Mouse (Mus musculus) gastrocnemius, adult 8-10 months (tissue): ENCODE data around the gene Slc7a1. TPM values are rescaled to one million over a fixed set of nuclear protein-coding genes. Genes with fewer than 3 reads are reported as not detected.

Experiments
- DNase-seq, 2 experiments: peaks; one replicate each; pipeline ENCODE4 v3.0.0; 2022; ENCODE audit warnings: low spot score in 2 of 2
- total RNA-seq, 4 experiments: library from RNA; stranded (reverse); gene quantifications; 2 replicates each; pipeline ENCODE4 v1.2.4; 2022

The Slc7a1 gene
- total RNA-seq, 4 experiments from 2014 or later: 1.5 to 3.5 (median 1.9) TPM

DNA sequence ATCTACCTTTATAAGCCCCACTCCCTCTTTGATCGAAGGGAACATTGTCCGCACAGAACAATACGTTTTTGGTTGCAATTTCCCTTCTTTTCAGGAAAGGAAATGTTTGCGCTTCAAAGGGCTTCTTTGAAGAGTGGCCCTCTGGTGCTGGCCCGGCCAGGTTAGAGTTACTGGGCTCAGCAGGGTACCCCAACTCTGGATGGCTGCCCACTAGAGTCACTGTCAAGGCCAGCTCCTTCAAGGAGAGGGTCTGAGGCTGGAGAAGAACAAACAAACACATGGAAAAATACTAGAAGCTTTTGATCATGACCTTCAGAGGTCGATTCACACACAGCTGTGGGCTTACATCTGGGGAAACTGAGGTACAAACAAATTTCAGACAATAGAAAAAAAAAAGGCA lies 6.9 kb downstream of the Slc7a1 start:
- DNase-seq: no peak

DNA sequence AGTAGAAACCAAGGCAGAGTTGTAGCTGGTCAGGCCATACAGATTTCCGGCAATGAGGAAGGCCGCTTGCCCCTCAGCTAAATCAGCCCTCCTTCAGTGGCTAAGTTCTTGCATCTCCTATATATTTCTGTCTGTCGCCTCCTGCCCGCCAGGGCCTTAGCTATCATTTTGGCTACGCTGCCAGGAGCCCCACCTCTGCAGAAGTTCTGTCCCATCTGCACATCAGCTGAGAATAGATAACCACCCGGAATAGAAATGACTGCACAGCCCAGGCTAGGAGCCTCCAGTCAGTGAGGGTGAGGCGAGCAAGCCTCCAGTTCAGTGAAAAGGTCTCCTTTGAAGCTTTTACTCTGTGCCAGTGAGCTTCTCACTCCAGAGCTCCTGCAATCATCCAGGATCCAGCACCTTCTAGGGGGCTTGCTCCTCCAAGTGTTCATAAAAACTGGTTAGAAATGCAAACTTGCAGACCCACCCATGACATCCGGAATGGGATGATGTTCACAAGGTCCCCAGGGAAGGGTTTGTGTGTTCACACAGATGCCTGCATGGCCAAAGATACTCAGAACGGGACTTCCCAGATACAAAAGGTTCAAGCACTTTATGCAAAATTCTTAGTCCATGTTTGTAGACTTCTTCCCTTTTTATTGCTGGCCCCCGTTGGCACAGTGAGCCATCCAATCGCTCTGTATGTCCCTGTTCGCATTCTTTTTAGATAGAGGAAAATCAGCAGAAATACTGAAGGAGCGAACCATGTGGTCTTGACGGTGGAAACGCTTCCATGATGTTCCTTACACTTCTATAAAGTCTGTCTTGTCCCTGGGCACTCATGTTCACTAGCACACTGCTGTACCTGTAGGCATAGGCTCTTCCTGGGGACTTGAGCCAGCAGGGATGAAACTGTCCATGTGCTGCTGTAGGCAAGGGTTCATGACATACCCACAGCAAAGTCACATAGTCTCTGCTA lies 10.4 kb downstream of the Slc7a1 start:
- DNase-seq: no peak

DNA sequence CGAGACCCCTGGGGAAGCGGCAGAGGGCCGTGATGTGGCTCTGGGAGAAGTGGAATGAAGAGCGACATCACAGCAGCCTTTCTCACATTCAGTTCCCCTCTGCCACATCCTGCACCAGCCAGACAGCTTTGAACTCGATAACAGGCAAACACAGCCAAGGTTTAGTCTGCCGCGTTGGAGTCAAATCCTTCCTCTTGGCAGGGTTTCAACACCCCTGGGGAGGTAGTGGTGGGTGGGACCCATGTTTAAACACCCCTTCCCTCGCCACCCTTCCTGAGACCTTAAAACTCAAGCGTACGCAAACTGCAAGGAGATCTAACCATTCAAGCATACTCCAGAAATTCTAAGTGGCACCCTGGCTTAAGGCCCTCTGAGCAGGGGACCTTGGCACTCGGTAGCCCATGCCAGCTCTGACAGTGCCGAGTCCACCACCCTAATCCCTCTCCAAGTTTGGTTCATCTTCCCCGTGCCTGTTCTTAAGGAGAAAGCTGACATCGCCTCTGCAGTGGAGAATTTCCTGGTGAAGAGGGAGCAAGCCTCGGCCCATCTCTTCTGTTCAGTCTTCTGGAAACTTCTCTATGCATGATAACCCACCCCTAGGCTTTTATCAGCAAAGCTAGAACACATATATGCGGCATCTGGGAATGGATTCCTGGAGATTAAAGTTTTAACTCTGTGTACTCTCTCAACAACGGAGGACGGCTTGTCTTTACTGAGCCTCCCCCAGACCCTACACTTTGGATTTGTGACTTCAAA lies 11.3 kb downstream of the Slc7a1 start:
- DNase-seq: no peak

DNA sequence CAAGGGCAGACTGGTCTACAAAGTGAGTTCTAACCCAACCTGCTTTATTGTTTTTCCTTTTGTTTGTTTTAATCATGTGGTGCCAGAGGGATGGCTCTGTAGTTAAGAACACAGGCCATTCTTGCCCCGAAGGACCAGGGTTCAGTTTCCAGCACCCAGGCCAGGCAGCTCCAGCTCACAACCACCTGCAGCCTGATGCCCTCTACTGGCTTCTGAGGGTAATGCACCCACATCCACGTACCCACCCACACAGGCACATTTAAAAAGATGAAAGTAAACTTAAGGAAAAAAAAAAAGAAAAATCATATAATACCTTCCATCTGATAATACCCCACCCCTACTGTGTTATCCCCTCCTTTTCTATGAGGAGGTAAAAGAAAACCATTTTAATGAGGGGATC lies 11.9 kb downstream of the Slc7a1 start:
- DNase-seq: no peak

DNA sequence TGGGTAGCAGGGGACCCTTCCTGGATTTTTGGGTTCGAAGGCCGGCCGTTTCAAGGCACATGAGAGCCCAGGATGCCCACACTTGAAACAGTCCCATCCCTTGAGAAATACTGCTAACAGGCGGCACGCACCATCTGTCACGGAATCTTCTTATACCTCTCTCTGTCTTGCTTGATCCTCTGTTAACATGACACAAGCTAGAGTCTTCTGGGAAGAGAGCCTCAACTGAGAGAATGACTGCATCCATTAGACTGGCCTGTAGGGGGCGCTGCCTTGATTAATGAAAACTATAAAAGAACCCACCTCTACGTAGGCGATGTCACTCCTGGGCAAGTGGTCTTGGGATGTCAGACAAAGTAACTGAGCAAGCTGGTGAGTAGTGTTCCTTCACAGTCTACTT lies 13.2 kb downstream of the Slc7a1 start:
- no peak for DNase-seq

DNA sequence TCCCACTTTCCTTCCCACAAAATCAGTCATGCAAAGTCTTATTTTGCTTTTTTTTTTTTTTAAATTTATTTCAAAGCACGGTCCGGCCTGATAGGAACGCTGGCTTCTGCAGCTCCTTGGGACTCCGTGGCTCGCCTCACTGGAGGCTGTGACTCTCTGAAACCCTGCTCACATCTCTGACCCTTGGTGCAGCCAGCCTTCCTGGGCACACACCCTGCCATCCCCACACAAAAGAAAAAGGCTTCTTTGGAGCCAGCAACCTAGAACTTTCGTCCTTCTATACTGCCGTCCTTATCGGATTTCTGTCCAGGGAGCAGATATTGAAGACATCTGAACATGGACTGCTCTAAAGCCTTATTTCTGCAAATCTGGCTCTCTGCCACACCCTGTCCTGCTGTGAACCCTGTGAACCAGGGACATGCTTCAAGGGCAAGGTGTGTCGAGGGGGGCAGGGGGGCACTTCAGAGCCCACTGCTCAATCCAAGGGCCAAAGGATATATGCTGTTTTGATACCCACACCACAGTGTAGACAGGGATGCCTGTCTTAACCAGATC lies 15.1 kb downstream of the Slc7a1 start:
- DNase-seq: no peak

DNA sequence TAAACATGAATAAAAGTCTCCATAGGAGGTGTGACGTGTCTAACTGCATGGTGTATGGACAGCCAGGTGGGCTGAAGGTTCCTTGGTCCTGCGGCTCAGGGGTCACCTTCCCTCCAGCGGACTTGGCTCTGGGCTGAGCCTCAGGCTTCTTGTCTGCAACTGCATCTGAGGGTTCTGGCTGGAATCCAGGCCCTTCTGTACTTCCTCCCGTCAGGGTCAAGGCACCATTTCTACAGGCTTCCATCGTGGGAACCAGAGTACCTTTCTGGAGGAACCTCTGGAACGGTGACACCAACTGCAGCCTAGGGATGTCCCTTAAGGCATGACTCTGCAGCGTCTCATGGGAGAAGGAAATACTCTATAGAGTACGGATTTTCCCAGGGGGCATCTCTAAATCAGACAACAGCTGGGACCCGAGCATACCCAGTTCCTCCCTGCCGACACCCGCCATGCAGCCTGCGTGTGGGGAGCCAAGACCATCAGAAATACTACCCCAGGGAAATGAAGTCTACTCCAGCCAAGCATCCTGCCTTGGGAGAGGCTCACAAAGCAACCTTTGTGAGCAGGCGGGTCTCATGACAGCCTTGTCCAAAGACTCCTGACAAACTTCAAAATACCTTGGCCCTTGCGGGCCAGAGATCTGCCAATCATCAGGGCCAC lies 15.7 kb downstream of the Slc7a1 start:
- no peak for DNase-seq

DNA sequence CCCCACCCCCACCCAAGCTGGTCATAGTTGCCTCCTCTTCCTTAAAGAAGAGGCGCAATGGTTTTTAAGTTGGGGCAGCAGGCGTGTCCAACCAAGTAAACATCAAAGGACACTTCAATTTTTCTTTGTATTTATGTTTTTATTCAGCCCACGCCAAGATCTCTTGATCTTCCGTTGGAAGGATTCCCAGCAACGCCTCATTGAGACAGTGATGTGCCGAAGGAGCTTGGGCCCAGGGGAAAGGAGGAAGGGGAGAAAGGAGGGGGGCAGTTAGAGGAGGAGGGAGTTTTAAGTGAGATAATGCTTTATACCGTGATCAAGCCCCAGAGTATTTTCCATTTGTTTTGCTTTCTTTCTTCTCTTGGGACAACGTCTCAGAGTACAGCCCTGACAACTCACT lies 18.6 kb downstream of the Slc7a1 start:
- no peak for DNase-seq

DNA sequence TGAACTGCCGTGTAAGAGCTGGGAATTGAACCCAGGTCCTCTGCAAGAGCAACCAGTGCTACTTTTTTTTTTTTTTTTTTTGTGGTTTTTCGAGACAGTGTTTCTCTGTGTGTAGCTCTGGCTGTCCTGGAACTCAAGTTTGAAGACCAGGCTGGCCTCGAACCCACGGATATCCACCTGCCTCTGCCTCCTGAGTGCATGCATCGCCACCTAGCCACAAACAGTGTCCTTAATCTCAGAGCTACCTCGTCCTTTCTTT lies 19.5 kb downstream of the Slc7a1 start:
- no peak for DNase-seq

DNA sequence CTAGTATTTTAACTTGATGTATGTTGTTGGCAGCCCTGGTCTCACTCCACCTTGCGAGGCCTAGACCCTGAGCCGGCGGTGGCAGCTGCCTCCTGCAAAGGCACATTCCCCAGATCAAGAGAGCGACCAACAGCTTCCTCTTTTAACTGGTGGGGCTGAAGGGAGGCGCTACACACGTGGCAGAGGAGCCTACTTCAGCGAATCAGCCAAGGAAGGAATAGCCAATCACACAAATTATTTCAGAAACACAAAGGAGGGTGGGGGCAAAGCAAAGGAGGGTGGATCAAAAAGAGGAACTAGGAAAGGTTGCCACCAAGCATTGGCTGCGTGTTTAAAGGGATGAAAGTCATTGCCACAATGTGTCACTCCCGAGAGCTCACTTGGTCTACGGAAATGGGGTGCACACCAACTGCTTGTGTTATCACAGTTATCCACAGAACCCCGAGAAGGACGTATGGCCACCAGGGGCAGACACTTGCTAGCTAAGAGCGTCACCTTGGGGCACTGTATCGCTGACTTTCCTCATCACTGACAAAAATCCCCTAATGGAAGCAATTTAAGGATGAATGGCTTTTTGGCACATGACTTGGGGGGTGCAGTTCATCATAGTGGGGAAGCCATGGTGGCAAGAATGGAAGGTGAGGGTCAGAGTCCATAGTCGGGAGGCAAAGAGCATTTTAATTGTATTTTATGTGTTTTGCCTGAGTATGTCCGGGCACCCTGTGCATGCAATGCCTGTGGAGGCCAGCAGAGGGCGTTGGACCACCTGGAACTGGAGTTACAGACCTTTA lies 20.1 kb downstream of the Slc7a1 start:
- no peak for DNase-seq

DNA sequence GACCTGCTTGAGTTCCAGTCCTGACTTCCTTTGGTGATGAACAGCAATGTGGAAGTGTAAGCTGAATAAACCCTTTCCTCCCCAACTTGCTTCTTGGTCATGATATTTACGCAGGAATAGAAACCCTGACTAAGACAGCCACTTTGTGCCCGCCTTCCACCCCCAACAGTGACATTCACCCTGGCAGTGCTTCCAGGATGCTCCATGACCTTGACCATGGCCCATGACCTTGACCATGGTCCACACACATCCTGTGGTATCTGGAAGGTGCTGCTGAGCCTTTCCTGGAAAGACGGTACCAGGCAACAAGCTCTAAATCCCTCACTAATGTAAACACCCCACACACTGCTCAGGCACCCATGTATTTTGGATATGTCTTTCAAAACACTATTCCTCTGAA lies 21.0 kb downstream of the Slc7a1 start:
- DNase-seq: no peak

DNA sequence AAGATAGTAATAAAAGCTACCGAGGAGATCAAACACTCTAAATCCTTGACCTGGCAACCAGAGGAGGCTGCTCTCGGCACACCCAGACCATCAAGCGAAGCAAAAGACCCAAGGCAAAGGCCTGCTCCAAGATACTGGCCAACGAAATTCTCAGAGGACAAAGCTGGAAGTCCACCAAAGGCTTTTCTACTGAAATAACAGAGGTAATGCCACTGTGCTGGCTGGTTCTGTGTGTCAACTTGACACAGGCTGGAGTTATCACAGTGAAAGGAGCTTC lies 21.5 kb downstream of the Slc7a1 start:
- no peak for DNase-seq

DNA sequence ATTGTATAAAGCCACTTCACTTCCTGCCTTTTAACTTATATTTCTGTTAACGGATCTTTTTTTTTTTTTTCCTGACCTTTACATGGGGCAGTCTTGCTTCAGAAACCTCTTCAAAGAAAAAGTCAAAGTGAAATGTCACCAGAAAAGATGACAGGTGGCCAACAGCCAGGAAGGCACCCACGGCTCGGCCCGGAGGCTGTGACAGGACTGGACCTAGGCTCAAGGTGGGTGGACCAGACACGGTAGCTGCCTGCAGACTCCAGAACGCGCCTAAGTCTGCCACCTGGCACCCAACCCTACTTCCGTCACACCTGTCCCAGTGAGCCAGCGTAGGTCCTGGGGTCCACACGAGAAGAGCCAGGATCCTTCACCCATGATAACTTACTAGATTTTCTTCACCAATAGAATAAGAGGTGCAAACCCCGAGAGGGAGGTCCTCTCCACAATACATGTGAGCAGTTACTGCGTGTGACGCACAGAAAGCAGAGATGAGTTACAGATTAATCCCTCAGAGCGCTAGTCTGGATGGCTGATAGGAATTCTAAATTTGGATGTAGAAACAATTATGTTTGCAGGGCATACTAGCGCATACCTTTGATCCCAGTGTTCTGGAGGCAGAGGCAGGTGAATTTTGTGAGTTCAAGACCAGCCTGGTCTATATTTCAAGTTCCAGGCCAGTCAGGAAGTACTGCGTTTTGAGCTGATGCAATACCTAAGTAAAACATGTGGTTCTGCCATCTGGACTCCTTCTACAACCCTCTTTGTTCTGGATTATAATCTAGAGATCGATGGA lies 22.1 kb downstream of the Slc7a1 start:
- DNase-seq: no peak

DNA sequence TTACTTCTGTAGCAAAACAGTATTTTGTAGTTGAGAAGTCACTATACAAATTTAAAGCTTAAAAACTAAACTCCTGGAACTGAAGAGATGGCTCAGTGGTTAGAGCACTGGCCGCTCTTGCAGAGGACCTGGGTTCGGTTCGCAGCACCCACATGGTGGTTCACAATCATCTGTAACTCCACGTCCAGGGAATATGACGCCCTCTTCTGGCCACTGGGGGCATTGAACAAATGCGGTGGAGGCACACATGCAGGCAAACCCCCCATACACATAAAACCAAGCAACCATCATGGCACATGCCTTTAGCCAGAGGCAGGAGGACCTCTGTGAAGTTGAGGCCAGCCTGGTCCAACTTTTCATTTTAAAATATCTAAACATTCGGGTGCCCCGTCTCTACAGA lies 23.3 kb downstream of the Slc7a1 start:
- no peak for DNase-seq

DNA sequence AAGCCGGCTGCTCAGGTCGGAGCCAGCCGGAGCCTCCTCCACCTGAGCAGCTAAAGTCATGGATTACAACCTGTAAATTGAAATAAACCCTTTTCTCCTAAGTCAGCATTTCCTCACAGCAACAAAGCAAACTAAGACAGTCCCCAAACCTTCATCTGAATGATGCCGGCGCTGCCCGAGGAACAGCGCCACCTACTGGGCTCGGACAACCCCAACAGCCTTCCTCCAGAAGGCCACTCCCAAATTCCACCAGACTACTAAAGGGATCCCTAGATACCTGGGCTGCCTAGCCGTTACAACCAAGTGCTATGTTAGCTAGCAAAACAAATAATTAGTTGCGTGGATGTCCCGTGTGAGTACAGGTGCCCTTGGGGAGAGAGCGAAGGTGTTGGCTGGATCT lies 24.2 kb downstream of the Slc7a1 start:
- DNase-seq: no peak

DNA sequence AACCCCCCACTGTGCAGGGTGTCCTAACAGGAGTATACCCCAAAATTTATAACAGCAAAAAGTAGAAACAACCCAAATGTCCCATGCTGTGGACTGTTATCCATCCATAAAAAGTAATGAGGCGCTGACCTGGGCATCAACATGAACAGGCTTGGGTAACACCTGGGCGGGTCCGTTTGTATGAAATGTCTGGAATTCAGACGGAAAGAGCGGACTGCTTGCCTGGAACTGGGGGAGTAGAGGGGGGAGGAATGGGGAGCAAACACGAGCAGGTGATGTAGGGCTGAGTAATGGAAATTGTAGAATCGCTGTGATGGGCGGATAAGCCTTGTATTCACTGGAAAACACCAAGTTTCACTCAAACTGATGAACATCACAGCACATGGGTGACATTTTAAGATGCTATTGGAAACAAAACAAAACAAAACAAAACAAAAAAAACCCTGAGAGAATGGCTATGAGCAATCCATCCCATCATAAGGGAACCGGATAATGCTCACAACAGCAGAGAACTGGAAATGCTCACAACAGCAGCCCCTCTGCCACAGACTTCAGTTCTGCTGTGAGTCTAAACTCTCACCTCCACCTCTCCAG lies 26.5 kb downstream of the Slc7a1 start:
- no peak for DNase-seq

DNA sequence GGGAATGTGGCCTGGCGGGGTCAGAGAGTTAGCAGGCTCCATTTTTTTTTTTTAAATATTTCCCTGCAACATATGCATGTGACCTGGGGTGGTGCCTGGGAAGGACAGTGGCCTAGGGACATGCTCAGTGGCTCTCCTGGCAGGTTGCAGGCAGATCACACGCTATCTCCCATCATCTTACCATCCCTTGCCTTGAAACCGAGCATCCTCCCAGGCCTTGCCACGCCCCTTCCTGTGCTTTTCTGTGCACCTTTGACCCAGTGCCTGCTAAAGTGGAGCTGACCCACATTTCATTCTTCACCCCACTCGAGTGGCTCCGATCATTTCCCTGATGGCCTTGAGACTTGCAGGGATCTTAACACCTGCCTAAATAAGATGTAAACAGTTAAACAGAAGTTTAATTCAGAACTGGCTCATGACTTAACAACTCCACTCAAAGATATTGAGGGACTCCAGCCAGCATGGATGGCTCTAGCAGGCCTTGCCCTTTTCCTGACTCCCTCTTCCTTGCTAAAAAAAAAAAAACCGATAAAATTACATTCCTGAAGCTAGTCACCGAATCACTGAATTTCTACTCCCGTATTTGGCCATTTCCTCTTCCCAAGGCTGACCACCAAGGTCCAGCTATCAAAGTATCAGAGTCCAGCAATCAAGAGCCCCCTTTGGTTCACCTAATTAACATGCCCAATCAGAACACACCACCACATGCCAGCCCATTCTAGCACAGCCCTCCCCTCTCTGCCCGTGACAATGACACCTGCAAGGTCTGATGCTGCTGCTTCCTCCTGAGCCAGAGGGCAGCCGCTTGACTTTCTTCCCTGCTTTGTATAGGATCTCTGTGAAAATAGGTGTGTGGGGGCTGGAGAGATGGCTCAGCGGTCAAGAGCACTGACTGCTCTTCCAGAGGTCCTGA lies 27.4 kb downstream of the Slc7a1 start:
- DNase-seq: no peak

DNA sequence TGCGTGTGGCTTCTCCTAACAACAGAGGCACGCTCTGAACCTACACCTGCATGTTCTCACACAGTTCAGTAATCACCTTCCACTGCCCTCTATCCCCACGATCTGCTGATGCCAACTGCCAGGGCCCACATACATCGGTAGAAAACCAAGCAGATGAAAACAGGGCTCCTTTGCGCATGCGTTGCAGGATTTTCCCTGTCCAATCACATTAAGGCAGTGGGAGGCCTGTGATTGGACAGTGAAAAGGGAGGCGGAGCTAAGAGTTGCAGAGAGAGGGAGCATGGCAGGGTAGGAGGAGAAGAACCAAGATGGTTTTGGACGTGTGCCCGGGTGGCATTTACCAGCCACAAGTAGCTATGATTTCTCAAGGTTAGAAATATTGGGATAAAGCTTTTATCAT lies 28.3 kb downstream of the Slc7a1 start:
- DNase-seq: no peak

DNA sequence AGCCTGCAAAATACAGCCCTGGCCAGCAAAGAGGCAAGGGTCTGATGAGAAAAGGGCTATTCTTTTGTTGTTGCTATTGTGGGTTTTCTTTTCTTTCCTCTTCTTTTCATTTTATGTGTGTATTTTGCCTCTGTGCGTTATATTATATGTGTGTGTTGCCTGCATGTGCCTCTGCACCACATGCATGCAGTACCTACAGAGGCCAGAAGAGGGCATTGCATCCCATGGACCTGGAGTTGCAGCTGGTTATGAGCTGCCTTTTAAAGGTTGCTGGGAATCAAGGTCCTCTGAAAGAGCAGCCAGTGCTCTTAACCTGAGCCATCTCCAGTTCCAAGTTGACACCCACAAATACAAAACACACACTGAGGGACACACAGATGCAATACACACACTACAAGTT lies 29.1 kb downstream of the Slc7a1 start:
- no peak for DNase-seq
